Mouse (Mus musculus) layer of hippocampus, adult 18-20 months (tissue): ENCODE data around the gene 9130230L23Rik. TPM values are rescaled to one million over a fixed set of nuclear protein-coding genes. Genes with fewer than 3 reads are reported as not detected.

Source experiments
- DNase-seq, 2 experiments: peaks; one replicate each; pipeline ENCODE4 v3.0.0; 2022; ENCODE audit warnings: low spot score in 2 of 2
- microRNA-seq, 2 experiments: library from miRNA; unstranded; fragments of <30 nt; microRNA quantifications; one replicate each; pipeline ENCODE4 v1.2.0; 2021
- total RNA-seq, 2 experiments: library from RNA; stranded (reverse); gene quantifications; 2 replicates each; pipeline ENCODE4 v1.2.3; 2021

The 9130230L23Rik gene
- total RNA-seq, 2 experiments from 2014 or later: not detected

DNA sequence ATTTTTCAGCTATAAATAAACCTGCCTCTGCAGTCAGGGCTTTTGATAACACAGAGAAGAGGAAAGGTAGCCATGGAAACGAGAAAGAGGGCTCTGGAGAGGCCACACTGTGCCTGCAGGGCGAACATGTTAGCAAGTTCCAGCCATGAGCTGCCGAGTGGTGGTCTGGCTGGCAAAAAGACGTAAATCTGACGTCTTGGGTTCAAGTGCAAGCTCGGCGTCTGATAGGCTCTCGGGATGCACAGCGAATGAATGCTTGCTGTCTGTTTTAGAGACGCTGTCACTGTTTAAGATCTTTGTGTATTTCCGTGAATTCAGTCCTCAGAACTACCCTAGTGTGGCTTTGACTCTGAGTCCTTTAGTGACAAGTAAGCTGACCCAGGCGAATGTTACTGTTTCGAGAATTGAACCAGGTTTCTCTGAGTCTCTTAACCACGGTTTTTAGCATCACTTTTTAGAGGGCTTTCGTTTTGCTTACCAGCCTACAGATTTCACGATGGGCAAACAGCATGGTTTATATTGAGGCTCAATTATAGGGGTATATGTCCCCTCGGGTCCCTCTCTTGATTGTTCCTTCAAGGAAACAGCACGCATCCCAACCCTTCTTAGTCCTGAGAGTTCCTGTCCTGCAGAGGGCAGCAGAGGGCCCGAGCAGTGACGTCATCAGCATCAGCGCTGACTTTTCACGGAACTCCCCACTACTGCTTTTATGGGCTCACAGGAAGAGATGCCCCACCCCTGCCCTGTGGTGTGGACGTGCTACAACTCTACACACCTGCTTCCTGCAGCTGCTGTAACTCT, 48.5 kb downstream of the 9130230L23Rik start:
- peak; percentile 48 to 77 for DNase-seq

DNA sequence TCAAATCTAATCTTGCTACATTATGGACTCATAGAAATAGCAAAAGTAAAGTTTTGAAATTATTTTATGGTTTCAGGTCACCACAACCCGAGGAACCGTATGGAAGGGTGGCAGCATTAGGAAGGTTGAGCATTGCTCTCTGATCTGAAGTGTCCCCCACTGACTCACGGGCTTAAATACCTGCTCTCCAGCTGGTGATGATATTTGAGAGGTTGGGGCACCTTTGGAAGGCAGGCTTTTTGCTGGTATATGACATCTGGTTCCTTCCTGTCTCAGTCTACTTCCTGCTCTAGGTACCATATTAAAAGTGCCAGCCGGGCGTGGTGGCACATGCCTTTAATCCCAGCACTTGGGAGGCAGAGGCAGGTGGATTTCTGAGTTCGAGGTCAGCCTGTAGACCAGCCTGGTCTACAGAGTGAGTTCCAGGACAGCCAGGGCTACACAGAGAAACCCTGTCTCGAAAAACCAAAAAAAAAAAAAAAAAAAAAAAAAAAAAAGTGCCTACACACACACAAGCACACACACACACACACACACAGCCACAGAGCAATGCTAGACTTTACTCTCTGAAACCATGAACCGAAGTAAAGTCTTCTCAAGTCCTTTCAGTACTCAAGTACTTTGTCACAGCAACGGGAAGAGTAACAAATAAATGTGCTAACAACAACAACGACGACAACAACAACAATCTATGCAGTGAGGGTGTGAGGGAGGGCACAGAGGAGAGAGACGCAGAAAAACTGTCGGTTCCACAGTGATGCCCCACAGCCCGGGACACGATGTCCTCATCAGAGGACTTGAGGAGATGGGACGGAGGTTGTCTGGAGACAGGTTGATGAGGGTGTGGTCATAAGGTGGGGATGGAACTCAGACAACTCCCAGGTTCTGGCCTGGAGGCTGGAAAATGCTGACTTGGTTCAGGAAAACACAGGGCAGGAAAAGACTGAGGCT, 49.7 kb downstream of the 9130230L23Rik start:
- no peak for DNase-seq

DNA sequence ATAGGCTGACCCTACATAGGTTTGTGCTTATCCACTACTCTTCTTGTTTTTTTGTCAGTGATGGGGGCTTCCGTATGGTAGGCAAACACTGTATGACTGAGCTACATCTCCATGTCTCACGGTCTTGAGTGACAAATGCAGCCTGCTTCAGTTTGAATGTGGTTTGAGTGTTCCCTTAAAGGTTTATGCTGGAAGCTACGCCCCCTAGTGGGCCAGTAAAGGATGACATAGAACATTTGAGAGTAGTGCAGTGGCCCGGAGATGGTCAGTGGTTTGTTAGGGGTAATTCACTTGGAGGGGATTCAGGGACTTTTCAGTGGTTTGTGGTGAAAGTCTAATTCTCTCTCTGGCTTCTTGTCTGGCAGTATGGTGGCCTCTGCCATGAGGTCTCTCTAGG, 52.6 kb downstream of the 9130230L23Rik start:
- DNase-seq: no peak

DNA sequence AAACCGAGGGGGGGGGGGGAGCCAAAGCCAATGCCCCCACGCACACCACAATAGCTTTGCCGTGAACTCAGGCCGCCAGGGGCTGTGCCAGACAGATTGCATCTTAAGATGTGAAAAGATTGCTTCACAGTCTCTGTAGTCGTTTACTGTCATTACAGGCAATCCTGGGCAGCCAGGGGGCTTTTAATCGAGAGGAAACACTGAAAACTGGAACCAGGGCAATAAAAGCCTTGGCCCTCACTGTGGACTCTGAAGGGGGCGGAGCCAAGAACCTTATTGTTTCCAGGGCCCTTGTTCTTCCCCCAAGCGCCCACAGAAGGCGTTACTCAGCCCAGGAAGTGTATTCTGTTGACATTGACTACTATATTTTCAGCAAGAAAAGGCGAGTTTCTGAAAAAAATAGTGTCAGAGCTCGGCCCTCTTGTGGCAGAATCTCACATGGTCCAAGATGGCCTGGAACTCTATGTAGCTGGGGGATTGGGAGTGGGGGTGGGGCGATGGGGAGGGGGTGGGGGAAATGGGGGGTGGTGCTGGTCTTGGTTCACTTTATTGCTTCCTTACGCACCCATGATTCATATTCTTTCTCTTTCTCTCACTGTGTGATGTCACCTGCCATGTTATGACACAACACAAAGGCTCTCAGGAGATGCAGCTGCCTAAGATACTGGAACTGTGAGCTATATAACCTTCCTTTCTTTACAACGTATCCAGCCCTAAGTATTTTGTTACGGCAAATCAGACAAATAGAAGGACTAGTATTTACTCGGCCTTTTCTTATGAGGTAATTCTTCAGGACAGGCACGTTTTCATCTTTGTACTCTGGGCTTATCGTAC, 53.2 kb downstream of the 9130230L23Rik start:
- DNase-seq: peak in 1 of 2 experiments; percentile 13

DNA sequence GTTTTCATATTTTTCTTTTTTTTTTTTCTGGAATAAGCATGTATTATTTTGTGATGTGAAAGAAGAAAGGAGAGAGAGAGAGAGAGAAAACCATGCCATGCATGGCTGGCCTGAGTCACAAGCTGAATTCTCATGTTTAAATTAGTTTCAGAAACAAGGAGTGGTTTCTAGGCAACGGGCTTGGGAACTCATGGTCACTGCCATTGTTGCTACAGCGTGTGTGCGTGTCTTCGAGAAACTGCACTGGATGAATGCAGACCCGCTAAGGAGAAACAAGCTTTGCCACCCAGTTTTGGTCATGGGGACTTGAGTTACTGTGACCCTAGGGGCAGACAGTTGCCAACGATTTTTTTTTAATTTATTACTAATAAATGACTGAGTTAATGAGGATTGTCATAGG, 53.8 kb downstream of the 9130230L23Rik start:
- DNase-seq: peak in 1 of 2 experiments; percentile 63

DNA sequence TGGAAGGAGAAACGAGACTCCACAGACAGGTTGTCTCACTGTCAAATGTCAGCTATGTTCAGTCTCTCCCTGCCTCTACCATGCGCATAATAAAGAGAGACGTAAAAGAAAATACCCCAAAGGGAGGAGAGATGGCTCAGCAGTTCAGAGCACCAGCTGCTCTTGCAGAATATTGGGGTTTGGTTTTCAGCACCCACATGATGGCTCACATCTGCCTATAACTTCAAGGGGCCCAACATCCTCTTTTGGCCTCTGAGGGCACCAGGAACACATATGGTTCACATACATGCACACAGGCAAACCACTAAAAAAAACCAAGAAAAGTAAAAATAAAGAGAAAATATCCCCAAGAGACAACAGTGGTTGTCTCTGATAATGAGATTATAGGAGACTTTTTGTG, 54.3 kb downstream of the 9130230L23Rik start:
- DNase-seq: no peak

DNA sequence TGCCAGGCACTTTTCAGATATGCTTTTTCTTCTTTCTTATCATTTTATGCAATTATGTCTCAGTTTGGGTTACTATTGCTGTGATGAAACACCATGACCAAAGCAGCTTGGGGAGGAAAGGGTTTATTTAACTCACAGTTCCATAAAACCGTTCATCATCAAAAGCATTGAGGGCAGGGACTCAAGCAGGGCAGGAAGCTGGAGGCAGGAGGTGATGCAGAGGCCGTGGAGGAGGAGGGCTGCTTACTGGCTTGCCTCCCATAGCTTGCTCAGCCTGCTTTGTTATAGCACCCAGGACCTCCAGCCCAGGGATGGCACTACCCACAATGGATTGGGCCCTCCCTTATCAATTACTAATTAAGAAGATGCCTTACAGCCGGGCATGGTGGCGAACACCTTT, 62.9 kb downstream of the 9130230L23Rik start:
- no peak for DNase-seq

DNA sequence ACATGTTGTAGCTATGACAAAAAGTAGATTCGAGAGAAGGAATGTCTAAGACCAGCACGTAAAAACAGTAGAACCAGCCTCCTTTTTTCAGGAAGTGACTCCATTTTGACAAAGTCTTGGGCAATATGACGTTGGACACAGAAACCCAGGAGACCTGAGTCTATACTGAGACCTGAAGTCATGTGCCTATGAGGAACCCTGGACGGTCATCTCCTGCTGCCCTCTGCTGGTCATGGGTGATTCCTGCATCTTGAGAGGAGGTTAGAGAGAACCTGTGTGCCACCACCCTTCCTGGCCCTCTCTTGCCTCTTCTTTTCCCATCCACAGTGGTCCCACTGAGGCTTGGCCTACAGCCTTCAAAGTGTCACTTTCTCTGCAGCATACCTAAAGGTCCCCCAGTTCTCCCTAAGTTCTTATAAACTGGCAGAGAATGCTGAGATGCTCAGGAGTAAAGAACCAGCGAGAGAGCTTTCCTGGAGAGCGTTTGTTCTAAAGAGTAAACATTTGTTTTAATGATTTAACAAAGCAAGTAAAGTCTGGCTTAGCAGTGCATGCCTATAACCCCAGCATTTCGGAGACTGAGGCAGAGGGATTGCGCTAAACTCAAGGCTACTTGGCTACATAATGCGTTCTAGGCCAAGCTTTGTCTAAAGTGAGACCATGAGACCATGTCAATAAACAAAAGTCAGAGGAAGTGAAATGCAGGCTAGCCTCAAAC, 65.9 kb downstream of the 9130230L23Rik start:
- peak; percentile 44 to 85 for DNase-seq

DNA sequence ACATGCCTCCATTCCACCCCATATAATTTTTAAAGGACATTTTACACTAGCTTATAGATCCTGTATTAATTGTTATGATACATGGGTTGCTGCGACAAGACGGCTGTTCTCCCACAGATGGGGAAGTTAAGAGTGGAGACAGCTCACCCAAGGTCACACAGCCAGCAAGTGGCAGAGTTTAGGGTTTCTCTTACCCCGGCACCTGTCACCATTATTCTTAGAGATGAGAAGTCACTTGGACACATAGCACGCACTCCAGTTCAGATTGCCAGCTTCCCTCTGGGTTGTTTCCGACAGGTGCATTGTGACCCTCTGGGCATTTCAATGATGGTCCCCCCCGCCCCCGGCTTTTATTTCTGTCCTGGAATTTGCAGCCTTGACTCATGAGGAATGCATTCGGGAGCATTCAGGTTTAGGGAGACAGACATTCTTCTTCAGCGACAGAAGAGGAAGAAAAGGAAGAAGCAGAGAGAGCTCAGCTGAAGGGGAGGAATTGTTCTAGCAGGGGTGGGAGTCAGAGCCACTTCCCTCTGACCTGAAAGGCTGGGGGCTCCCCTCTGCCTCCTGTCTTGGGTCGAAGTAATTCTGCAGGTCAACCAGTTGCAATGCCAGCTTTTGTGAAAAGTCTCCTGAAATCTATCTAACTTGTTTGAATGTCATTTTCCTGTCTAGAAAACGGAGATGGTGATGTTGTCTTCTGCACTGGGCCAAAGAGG, 66.9 kb downstream of the 9130230L23Rik start:
- DNase-seq: no peak

DNA sequence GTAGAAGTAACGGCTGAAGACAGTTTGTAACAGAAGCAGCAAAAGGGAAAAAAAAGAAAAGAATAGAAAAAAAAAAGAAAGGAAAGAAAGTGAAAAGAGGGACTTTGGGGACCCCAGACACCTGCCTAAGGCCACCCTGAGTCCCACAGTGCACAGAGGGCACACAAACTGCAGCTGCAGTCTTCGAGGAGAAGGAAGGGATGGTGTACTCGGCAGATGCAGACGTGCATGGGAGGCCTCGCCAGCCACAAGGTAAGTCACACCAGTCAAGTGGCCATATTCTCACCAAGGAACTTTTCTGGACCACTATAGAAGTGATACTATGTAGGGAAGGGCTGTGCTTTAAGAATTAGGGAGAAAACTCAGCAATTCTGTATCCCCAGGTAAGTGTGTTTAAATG, 69.3 kb downstream of the 9130230L23Rik start, which contains the start of gene Chrna9:
Gene Chrna9 (plus strand): TSS at position 139 of the 400 bp plus-strand sequence.
- DNase-seq: no peak

DNA sequence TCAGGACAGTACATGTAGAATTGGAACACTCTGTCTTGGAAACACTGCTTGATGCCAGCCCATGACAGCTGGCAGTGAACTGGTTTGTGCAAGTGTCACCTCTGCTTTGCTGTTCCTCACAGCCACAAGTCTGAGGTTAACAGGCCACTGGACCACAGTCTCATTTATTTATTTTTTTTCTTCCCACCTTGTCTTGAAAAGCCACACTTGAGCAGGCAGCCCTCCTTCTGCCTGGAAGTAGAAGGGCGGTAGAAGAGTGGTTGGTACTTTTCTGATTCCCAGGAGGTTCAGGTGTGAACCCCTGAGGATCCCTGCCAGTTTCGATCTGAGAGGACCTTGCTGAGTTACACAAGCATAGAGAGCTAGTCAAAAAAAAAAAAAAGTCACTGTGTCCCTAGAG, 70.3 kb downstream of the 9130230L23Rik start:
- DNase-seq: peak in 1 of 2 experiments; percentile 33

DNA sequence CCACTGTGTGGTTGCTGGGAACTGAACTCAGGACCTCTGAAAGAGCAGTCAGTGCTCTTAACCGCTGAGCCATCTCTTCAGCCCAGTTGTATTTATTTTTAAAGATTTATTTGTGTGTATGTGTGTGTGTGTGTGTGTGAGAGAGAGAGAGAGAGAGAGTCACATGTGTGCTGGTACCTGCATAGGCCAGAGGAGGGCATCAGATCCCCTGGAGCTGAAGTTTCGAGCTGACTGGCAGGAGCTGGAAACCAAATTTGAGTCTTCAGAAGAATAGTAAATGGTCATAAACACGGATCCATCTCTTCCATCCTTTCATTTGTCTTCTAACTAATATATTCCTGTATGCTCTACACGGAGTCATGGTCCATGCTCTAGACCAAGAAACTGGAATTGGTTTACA, 70.8 kb downstream of the 9130230L23Rik start:
- no peak for DNase-seq

DNA sequence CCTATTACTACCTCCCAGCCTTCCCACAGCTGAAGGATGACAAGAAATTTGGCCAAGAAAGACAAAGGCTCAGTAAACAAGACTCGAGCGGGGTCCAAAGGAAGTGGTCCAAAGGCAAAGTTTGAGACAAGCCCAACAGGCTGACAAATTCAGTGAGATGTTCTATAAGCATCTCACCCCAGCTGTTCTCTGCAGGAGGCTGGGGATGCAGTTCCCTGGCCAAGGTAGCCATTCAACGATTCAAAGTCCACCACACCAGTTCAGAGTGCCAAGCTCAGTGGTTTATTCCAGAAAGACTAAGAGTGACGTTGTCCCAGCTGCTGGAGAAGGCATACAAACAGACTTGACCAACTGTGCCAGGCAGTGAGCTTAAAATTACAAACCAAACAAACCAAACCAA, 73.9 kb downstream of the 9130230L23Rik start:
- no peak for DNase-seq

Small RNA genes within 50 kb of the gene (microRNA-seq; reads per million reads assigned to microRNA genes)
- gene Gm25952: 0 reads per million in 2 experiments

Other genes with a start within 250 kb of the 9130230L23Rik start
- gene N4bp2, start 240.8 kb downstream of the 9130230L23Rik start, total RNA-seq: 1 to 10 TPM; 8.4 to 9.3 TPM
- under 1 TPM; 0.63 to 0.89 TPM for gene Rhoh, start 143.1 kb downstream of the 9130230L23Rik start, total RNA-seq
- not detected for gene Chrna9, start 69.4 kb downstream of the 9130230L23Rik start, total RNA-seq
- gene Rbm47, start 168.8 kb upstream of the 9130230L23Rik start, total RNA-seq: 1 to 10 TPM in 1 of 2 experiments, under 1 TPM in 1; 0.87 to 2.3 TPM